Mouse (Mus musculus) C2C12 (cell line): ENCODE measurements around the gene Kcne3. TPM values are rescaled to one million over a fixed set of nuclear protein-coding genes. Genes with fewer than 3 reads are reported as not detected.

Experiments used
- H3K27me3 ChIP-seq: one replicate; pipeline ENCODE4 v1.6.1; 2011; ENCODE audit not compliant: control insufficient read depth, insufficient read depth, insufficient read length
- H3K36me3 ChIP-seq: one replicate; pipeline ENCODE4 v1.6.1; 2011; ENCODE audit not compliant: control insufficient read depth, insufficient read depth
- H3K4me3 ChIP-seq: one replicate; pipeline ENCODE4 v1.5.1; 2011; ENCODE audit warnings: mild to moderate bottlenecking, control low read depth; ENCODE audit not compliant: poor library complexity, insufficient read depth, severe bottlenecking
- H3K79me2 ChIP-seq: one replicate; pipeline ENCODE4 v1.6.1; 2011; ENCODE audit not compliant: control insufficient read depth, insufficient read depth
- H3K79me3 ChIP-seq: one replicate; pipeline ENCODE4 v1.6.1; 2011; ENCODE audit warnings: low read depth, control low read depth
- H3ac ChIP-seq: one replicate; pipeline ENCODE3; 2011; ENCODE audit warnings: low read depth; ENCODE audit not compliant: control insufficient read depth, insufficient read length
- CEBPB ChIP-seq: IDR thresholded peaks from one replicate; pipeline ENCODE4 v1.6.1; 2011; ENCODE audit warnings: low read depth, mild to moderate bottlenecking, control low read depth, moderate library complexity
- CTCF ChIP-seq: IDR thresholded peaks from one replicate; pipeline ENCODE4 v1.5.1; 2011; ENCODE audit not compliant: control insufficient read depth, insufficient read depth, insufficient read length
- FOSL1 ChIP-seq: IDR thresholded peaks from one replicate; pipeline ENCODE4 v1.8.0; 2011; ENCODE audit warnings: mild to moderate bottlenecking, low read length; ENCODE audit not compliant: poor library complexity, insufficient read depth, severe bottlenecking
- MAX ChIP-seq: IDR thresholded peaks from one replicate; pipeline ENCODE4 v1.6.1; 2011; ENCODE audit warnings: mild to moderate bottlenecking, control low read depth
- MYOD1 ChIP-seq: IDR thresholded peaks from one replicate; pipeline ENCODE4 v1.6.1; 2011; ENCODE audit warnings: low read depth; ENCODE audit not compliant: control insufficient read depth, insufficient read length
- MYOG ChIP-seq: IDR thresholded peaks from one replicate; pipeline ENCODE4 v1.6.1; 2011; ENCODE audit not compliant: control insufficient read depth, insufficient read length; ENCODE audit errors: extremely low read depth
- USF1 ChIP-seq: IDR thresholded peaks from one replicate; pipeline ENCODE4 v1.6.1; 2011; ENCODE audit warnings: low read depth, mild to moderate bottlenecking, control low read depth, moderate library complexity
- polyA plus RNA-seq: library from polyadenylated mRNA; unstranded; fragments of >200 nt; fragmentation: generic; extraction: Trizol; gene quantifications from one replicate; pipeline ENCODE4 v1.2.1, GENCODE M21; 2012; ENCODE audit warnings: missing spikeins

The Kcne3 gene
- polyA plus RNA-seq, 1 experiment = not detected

DNA sequence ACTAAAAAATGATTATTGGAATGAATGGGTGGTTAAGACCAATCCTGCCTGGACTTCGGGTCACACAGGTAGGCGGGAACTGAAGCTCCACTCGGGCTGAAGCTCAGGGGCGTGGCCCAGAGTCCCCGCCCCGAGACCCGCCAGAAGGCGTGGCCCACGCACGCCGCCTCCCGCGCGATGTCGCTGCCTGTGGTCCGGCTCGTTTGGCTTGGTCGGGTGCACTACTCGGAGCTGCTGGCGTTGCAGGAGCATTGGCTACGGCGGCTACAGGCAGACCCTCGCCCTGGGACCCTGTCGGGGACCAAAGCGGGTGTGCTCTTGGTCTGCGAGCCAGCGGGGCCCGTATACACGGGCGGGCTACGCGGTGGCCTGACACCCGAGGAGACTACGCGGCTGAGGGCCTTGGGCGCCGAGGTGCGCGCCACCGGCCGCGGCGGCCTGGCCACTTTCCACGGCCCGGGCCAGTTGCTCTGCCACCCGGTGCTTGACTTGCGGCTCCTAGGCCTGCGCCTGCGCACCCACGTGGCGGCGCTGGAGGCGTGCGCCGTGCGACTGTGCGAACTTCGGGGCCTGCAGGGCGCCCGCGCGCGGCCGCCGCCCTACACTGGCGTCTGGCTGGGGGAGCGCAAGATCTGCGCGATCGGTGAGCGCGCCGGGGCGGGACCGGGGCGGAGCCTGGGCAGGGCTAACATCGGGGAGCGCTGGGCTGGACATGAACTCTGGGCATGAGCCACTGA lies 17.0 kb upstream of the Kcne3 start, which contains the start of gene Lipt2:
Lipt2 (plus strand) TSS at position 173 of the 737 bp plus-strand sequence.
- Histone ChIP-seq H3ac (peak within 1 kb of the TSS; percentile 76), H3K4me3 (peak within 1 kb of the TSS; percentile 40), H3K79me3 (no peaks in the 10 kb centered on the region), H3K27me3 (no peaks in the 10 kb centered on the region), H3K36me3 (no peaks in the 10 kb centered on the region), H3K79me2 (no peaks in the 10 kb centered on the region)
- no peak for TF ChIP-seq MYOG
- TF ChIP-seq CEBPB = no peak
- TF ChIP-seq MAX = no peak
- TF ChIP-seq FOSL1 = no peak
- TF ChIP-seq CTCF = peak; percentile 32
- peak; percentile 45 for TF ChIP-seq USF1
- TF ChIP-seq MYOD1 = no peak

DNA sequence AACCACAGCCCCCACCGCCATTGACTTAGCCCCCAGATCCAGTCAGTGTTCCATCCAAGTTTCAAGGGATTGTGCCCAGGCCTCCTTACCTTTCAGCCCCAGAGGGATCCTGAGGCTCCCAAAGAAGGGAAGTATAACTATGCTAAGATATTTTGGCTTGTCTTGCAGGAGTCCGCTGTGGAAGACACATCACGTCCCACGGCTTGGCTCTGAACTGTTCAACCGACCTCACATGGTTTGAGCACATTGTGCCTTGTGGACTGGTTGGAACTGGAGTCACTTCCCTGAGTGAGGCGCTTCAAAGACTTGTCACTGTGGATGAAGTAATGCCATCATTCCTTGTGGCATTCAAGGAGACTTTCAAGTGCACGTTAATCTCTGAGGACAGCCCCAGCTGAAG lies 16.3 kb upstream of the Kcne3 start:
- Histone ChIP-seq H3ac (no peak overlapping the region), H3K79me3 (no peaks in the 10 kb centered on the region), H3K4me3 (no peak overlapping the region), H3K27me3 (no peaks in the 10 kb centered on the region), H3K36me3 (no peaks in the 10 kb centered on the region), H3K79me2 (no peaks in the 10 kb centered on the region)
- TF ChIP-seq CEBPB = no peak
- no peak for TF ChIP-seq MAX
- no peak for TF ChIP-seq MYOD1
- no peak for TF ChIP-seq CTCF
- no peak for TF ChIP-seq FOSL1
- no peak for TF ChIP-seq MYOG
- no peak for TF ChIP-seq USF1

GRCm38 (mm10) chr7:100163506-100163905 lies 12.8 kb upstream of the Kcne3 start:
- Histone ChIP-seq H3K79me3 (no peaks in the 10 kb centered on the region), H3K79me2 (no peaks in the 10 kb centered on the region), H3K36me3 (no peaks in the 10 kb centered on the region), H3K4me3 (no peak overlapping the region), H3K27me3 (no peaks in the 10 kb centered on the region), H3ac (no peak overlapping the region)
- TF ChIP-seq MYOD1 (no peak), FOSL1 (no peak), MYOG (no peak), CEBPB (no peak), CTCF (no peak), USF1 (no peak), MAX (no peak)

GRCm38 (mm10) chr7:100168654-100169053 lies 7.6 kb upstream of the Kcne3 start:
- H3K4me3 ChIP-seq = no peak overlapping the region
- H3K27me3 ChIP-seq = no peaks in the 10 kb centered on the region
- TF ChIP-seq CTCF (no peak), MAX (no peak), FOSL1 (no peak), MYOG (no peak), USF1 (no peak), MYOD1 (no peak), CEBPB (no peak)
- H3ac ChIP-seq = no peak overlapping the region
- H3K36me3 ChIP-seq = no peaks in the 10 kb centered on the region
- no peaks in the 10 kb centered on the region for H3K79me2 ChIP-seq
- no peaks in the 10 kb centered on the region for H3K79me3 ChIP-seq

DNA sequence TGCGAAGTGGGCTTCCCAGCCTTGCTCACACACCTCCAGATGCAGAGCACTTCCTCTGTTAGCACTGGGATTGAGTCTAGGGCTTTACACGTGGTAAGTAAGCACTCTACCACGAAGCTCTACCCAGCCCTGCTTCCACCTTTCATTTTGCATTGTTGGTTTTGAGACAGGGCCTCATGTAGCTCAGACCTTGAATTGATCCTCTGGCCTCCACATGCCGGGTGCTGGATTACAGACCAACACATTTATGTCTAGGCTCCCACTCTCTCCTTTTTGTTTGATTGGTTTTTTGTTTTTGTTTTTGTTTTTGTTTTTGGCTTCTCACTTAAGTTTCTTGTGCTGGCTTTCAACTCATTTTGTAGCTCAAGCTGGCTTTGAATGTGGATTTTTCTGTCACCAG lies 5.5 kb upstream of the Kcne3 start:
- no peaks in the 10 kb centered on the region for H3K79me3 ChIP-seq
- H3K36me3 ChIP-seq = no peaks in the 10 kb centered on the region
- TF ChIP-seq USF1 = no peak
- no peak for TF ChIP-seq CTCF
- no peak for TF ChIP-seq FOSL1
- TF ChIP-seq MAX = no peak
- TF ChIP-seq MYOD1 = no peak
- TF ChIP-seq CEBPB = no peak
- H3ac ChIP-seq = no peak overlapping the region
- no peak overlapping the region for H3K4me3 ChIP-seq
- H3K27me3 ChIP-seq = no peaks in the 10 kb centered on the region
- H3K79me2 ChIP-seq = no peaks in the 10 kb centered on the region
